Mouse (Mus musculus) CD8-positive naive resting alpha-beta T cell, adult 2 months (primary cell): ENCODE measurements around the gene Wscd2.

Experiments used
- DNase-seq, 2 experiments: peaks; one replicate each; pipeline ENCODE4 v3.0.0; 2022; ENCODE audit warnings: low read depth in 2 of 2, low spot score in 2 of 2

Wscd2 gene

GRCm38 (mm10) chr5:113609891-113610290 is 119.8 kb downstream of the Wscd2 start:
- DNase-seq: no peak

- DNase-seq: no peak
These were observed 120.4 kb downstream of the Wscd2 start for GRCm38 (mm10) chr5:113610490-113610889.

- DNase-seq: no peak
These were observed 121.0 kb downstream of the Wscd2 start for GRCm38 (mm10) chr5:113611131-113611530.

- no peak for DNase-seq
These were observed 121.7 kb downstream of the Wscd2 start for GRCm38 (mm10) chr5:113611771-113612233.

GRCm38 (mm10) chr5:113618716-113619115 is 128.6 kb downstream of the Wscd2 start:
- no peak for DNase-seq

- no peak for DNase-seq
These were observed 129.0 kb downstream of the Wscd2 start for GRCm38 (mm10) chr5:113619151-113619550.

GRCm38 (mm10) chr5:113620130-113620716 is 130.1 kb downstream of the Wscd2 start:
- no peak for DNase-seq

GRCm38 (mm10) chr5:113620999-113621398 is 130.9 kb downstream of the Wscd2 start:
- no peak for DNase-seq

- DNase-seq: no peak
These were observed 132.9 kb downstream of the Wscd2 start for GRCm38 (mm10) chr5:113623052-113623451.

GRCm38 (mm10) chr5:113625068-113625467 is 134.9 kb downstream of the Wscd2 start:
- no peak for DNase-seq

GRCm38 (mm10) chr5:113626352-113626751 is 136.2 kb downstream of the Wscd2 start:
- no peak for DNase-seq

GRCm38 (mm10) chr5:113626991-113627390 is 136.9 kb downstream of the Wscd2 start:
- DNase-seq: no peak

GRCm38 (mm10) chr5:113627820-113628437 is 137.8 kb downstream of the Wscd2 start:
- DNase-seq: no peak

- no peak for DNase-seq
These were observed 139.1 kb downstream of the Wscd2 start for GRCm38 (mm10) chr5:113629248-113629647.

- no peak for DNase-seq
These were observed 140.0 kb downstream of the Wscd2 start for GRCm38 (mm10) chr5:113630116-113630515.

- no peak for DNase-seq
These were observed 143.0 kb downstream of the Wscd2 start for GRCm38 (mm10) chr5:113633037-113633714.

- no peak for DNase-seq
These were observed 144.0 kb downstream of the Wscd2 start for GRCm38 (mm10) chr5:113634024-113634651.

GRCm38 (mm10) chr5:113634887-113635610 is 144.9 kb downstream of the Wscd2 start:
- DNase-seq: no peak

GRCm38 (mm10) chr5:113635861-113636565 is 145.9 kb downstream of the Wscd2 start:
- DNase-seq: no peak

GRCm38 (mm10) chr5:113637631-113638030 is 147.5 kb downstream of the Wscd2 start:
- DNase-seq: no peak

GRCm38 (mm10) chr5:113638055-113638454 is 147.9 kb downstream of the Wscd2 start:
- DNase-seq: no peak
